Mouse (Mus musculus): ENCODE measurements around the gene Olfr1158.
"Not testable (repeated sequence)": the region's sequence is repeated elsewhere in the genome, so short reads cannot be mapped to it uniquely, and the experiment has no call there.

Olfr1158 gene

DNA sequence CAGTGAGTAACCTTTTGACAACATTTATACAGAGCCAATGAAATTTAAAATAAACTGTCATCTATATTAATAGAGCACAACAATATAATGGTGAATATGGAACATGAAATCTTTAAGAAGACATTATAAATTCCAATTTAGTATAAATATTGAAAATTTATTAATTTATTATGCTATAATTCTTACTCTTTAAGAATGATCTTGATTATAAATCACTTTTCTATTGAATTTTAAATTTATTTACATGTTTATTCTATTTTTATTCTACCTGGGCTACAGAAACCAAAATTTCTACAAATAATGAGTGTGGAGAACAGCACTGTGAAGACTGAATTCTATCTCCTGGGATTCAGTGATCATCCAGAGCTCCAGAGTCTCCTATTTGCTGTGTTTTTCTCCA, at the start of gene Olfr1158:
TSS of gene Olfr1158 (plus strand) at position 301 of the 400 bp plus-strand sequence.
- no peak for DNase-seq

DNA sequence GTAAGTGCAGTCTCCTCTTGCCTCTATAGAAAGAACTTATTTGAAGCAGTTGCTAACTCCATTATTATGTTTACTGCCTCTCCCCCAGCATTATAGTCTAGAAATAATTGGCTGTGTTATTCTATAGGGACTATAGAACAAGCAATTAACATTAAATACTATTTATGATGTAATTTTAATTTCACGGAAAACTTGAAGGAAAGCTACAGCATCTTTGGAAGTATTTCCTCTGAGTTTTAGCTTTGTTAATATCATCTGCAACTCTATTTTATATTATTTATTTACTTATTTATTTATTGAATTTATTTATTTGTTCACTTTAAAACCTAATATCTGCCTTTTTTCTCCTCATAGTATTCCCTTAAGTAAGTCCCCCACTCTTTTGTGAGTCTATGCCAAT, 44.9 kb upstream of the Olfr1158 start, which contains the start of gene Olfr1155:
TSS of gene Olfr1155 (minus strand) at position 101 of the 400 bp plus-strand sequence.
- no peak for DNase-seq

DNA sequence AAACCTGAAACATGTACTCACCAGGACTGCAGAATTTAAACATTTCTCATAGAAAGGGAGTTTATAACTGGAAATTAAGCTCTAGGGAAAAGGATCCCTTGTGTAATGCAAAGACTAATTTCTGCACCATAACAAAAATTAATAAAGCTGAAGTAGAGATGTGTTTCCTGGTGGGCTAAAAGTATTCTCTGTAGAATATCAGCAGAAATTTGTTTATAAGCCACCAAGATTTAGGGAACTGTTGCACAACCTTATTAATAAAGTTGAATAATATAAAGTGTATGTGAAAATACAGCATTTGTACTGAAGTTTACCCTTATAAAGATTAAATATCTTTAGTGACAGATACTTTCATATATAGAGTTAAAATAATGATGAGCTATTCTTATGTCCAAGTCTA, 36.9 kb upstream of the Olfr1158 start, which contains the start of gene Olfr1156:
TSS of gene Olfr1156 (minus strand) at position 101 of the 400 bp plus-strand sequence.
- no peak for DNase-seq

DNA sequence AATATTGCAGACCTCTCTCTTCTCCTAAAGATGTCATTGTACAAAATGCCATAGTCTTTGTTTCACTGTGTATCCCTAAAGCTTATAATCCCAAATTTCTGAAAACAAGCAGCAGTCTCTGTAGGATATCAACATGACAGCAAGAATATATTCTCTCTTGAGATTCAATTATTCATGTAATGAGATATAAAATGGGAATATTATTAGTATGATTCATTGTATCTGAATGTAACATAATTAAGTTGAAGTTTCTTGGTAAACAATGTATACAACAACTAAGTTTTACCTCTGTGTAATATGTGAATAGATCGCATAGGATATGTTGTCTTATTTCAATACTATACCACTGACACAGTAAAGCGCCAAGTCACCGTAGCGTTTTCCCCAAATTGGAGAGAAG, 21.7 kb upstream of the Olfr1158 start, which contains the start of gene Olfr1157:
TSS of gene Olfr1157 (minus strand) at position 101 of the 400 bp plus-strand sequence.
- DNase-seq = no peak

DNA sequence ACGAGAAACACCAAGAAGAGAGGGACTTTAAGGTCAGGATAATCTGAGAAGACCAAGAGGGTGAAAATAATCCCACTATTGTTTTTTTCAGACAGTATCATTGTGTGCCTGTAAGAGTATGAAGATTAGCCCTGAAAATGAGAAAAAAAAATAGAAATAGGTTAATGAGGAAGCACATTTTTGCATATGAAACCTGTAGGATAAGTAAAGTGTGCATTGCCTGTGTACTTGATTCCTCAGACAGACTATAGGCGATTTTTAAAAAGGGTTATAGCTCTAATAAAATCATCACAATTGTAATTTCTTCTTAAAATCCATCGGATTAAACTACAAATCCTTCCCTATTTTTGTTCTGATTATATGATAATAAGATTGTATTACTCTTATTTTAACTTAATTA, 15.3 kb upstream of the Olfr1158 start, which contains the start of gene Olfr74:
TSS of gene Olfr74 (minus strand) at position 101 of the 400 bp plus-strand sequence.
- no peak for DNase-seq

DNA sequence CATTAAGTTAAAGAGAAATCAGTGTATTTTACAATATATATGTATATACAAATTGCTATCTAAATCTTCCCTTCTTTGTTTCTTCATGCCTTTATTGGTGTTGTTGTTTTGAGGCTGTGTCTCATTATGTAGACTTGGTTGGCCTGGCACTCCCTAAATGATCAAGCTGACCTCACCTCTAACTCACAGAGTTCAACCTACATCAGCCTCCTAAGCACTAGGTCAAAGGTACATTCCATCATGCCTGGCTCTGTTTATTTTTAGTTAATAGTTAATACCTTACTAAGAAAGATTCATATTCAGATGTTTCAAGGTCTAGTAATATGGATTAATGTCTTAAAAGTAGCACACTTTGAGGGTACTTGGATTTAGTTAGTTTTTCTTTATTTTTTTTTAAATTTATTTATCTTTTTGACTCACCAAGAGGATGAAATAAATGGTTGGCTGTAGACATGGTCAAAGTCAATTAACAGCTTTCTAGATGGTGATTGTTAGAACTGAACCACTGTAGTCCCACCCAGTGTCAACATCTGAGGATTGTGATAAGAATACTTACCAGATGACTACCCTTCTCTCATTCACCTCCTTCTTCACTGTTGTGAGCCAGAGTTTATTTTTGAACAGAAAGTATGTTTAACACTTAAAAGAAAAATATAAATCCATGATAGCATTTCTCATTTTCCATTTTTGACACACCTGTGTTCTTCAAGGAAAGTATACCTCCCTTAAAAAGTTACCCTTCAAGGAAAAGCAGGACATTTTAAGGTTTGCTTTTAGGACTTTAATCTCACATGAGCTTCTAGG, 17.8 kb downstream of the Olfr1158 start, which contains the start of gene Olfr1160:
TSS of gene Olfr1160 (minus strand) at position 754 of the 804 bp plus-strand sequence.
- no peak for DNase-seq

DNA sequence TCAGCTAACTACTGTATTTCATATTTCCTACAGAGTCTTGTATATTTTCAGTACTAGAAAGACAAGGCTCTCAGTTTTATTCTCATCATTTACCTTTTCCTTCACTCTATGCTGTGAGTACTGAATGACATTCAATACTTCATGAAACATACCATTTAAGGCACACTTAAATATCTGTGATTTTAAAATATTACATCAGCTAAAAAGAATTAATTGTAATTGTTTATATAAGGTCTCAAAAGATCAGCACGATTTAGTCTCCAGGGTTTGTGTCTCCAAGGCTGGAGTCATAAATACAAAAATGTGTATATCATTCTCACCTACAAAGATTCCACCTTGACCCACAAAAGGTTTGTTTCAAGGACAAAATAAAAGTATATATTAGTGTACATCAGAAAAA, 32.6 kb downstream of the Olfr1158 start, which contains the start of gene Olfr1161:
TSS of gene Olfr1161 (plus strand) at position 301 of the 400 bp plus-strand sequence.
- not testable (repeated sequence) for DNase-seq

DNA sequence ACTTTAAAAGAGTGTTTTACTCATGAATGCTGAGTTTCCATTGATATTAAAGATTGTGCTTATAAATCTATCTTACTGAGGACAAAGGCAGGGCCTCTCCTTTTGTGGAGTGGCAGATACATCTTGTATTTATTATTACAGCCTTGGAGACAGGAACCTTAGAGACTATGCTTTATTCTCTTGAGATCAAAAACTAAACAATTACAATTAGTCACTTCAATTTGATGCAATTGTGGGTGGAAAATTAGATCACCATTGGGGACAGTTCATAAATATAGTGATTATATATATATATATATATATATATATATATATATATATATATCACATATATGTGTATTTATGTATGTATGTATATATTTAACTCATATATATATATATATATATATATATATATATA, 47.7 kb downstream of the Olfr1158 start, which contains the start of gene Olfr73:
TSS of gene Olfr73 (minus strand) at position 101 of the 400 bp plus-strand sequence.
- DNase-seq = no peak
